Mouse (Mus musculus): Measurements from ENCODE around the gene Naa35. TPM values are rescaled to one million over a fixed set of nuclear protein-coding genes. Genes with fewer than 3 reads are reported as not detected.

Gene Naa35
- polyA plus RNA-seq, 1 experiment from 2014 or later, result 177 TPM

- 85% methylated on average over 12 of the region's 12 CpGs for WGBS
- no peak for ATAC-seq
- H3K36me3 ChIP-seq (ENCODE audit: control insufficient read depth, insufficient read depth), result no peaks in the 10 kb centered on the region
- H3K9me3 ChIP-seq (ENCODE audit: control insufficient read depth, low read length), result no peaks in the 10 kb centered on the region
- no peak overlapping the region for H3K27ac ChIP-seq (ENCODE audit: low read length)
- no peak overlapping the region for H3K4me2 ChIP-seq (ENCODE audit: low read length)
- H3K9ac ChIP-seq (replicated peaks; ENCODE audit: low read depth, low read length), result no peak overlapping the region
- peaks cover 20% of the 10 kb centered on the region for H3K4me1 ChIP-seq (replicated peaks; ENCODE audit: control insufficient read depth, insufficient read depth, low read length)
- H3K4me3 ChIP-seq (replicated peaks; ENCODE audit: low read length), result no peak overlapping the region
- H3K27me3 ChIP-seq (replicated peaks; ENCODE audit: control insufficient read depth, insufficient read depth, low read length), result no peaks in the 10 kb centered on the region
These were observed 91.5 kb downstream of the Naa35 start for GRCm38 (mm10) chr13:59676316-59677229.

- Histone ChIP-seq H3K36me3 (ENCODE audit: control insufficient read depth, insufficient read depth) (no peaks in the 10 kb centered on the region), H3K9ac (replicated peaks; ENCODE audit: low read depth, low read length) (no peak overlapping the region), H3K4me3 (replicated peaks; ENCODE audit: low read length) (no peak overlapping the region), H3K4me2 (ENCODE audit: low read length) (no peak overlapping the region), H3K27me3 (replicated peaks; ENCODE audit: control insufficient read depth, insufficient read depth, low read length) (no peaks in the 10 kb centered on the region), H3K9me3 (ENCODE audit: control insufficient read depth, low read length) (no peaks in the 10 kb centered on the region), H3K4me1 (replicated peaks; ENCODE audit: control insufficient read depth, insufficient read depth, low read length) (no peaks in the 10 kb centered on the region; the same call in 1 of the 2 replicates), H3K27ac (ENCODE audit: low read length) (no peak overlapping the region)
- no peak for ATAC-seq
- WGBS, result 64% methylated on average over 4 of the region's 4 CpGs
These were observed 94.2 kb downstream of the Naa35 start for GRCm38 (mm10) chr13:59679306-59679705.

GRCm38 (mm10) chr13:59679908-59680307 lies 94.8 kb downstream of the Naa35 start:
- WGBS, result 77% methylated on average over 4 of the region's 4 CpGs
- no peak for ATAC-seq
- Histone ChIP-seq H3K27me3 (replicated peaks; ENCODE audit: control insufficient read depth, insufficient read depth, low read length) (no peaks in the 10 kb centered on the region), H3K9ac (replicated peaks; ENCODE audit: low read depth, low read length) (no peak overlapping the region), H3K9me3 (ENCODE audit: control insufficient read depth, low read length) (no peaks in the 10 kb centered on the region), H3K4me2 (ENCODE audit: low read length) (no peak overlapping the region), H3K4me3 (replicated peaks; ENCODE audit: low read length) (no peak overlapping the region), H3K4me1 (replicated peaks; ENCODE audit: control insufficient read depth, insufficient read depth, low read length) (no peaks in the 10 kb centered on the region), H3K27ac (ENCODE audit: low read length) (no peak overlapping the region), H3K36me3 (ENCODE audit: control insufficient read depth, insufficient read depth) (no peaks in the 10 kb centered on the region)

- no peaks in the 10 kb centered on the region for H3K9me3 ChIP-seq (ENCODE audit: control insufficient read depth, low read length)
- H3K9ac ChIP-seq (replicated peaks; ENCODE audit: low read depth, low read length), result no peak overlapping the region
- H3K4me3 ChIP-seq (replicated peaks; ENCODE audit: low read length), result no peak overlapping the region
- 42% methylated on average over 7 of the region's 7 CpGs for WGBS
- no peaks in the 10 kb centered on the region for H3K27me3 ChIP-seq (replicated peaks; ENCODE audit: control insufficient read depth, insufficient read depth, low read length)
- H3K36me3 ChIP-seq (ENCODE audit: control insufficient read depth, insufficient read depth), result no peaks in the 10 kb centered on the region
- H3K27ac ChIP-seq (ENCODE audit: low read length), result no peak overlapping the region
- no peaks in the 10 kb centered on the region for H3K4me1 ChIP-seq (replicated peaks; ENCODE audit: control insufficient read depth, insufficient read depth, low read length)
- H3K4me2 ChIP-seq (ENCODE audit: low read length), result no peak overlapping the region
- ATAC-seq, result no peak
These were observed 97.6 kb downstream of the Naa35 start for GRCm38 (mm10) chr13:59682629-59683028.

GRCm38 (mm10) chr13:59685236-59685635 lies 100.2 kb downstream of the Naa35 start:
- Histone ChIP-seq H3K9ac (replicated peaks; ENCODE audit: low read depth, low read length) (no peak overlapping the region), H3K27me3 (replicated peaks; ENCODE audit: control insufficient read depth, insufficient read depth, low read length) (no peaks in the 10 kb centered on the region), H3K4me2 (ENCODE audit: low read length) (no peak overlapping the region), H3K4me3 (replicated peaks; ENCODE audit: low read length) (no peak overlapping the region), H3K4me1 (replicated peaks; ENCODE audit: control insufficient read depth, insufficient read depth, low read length) (no peaks in the 10 kb centered on the region), H3K36me3 (ENCODE audit: control insufficient read depth, insufficient read depth) (no peaks in the 10 kb centered on the region), H3K9me3 (ENCODE audit: control insufficient read depth, low read length) (no peaks in the 10 kb centered on the region), H3K27ac (ENCODE audit: low read length) (no peak overlapping the region)
- 78% methylated on average over 3 of the region's 3 CpGs for WGBS
- no peak for ATAC-seq

Other genes with a start within 250 kb of the Naa35 start
- gene Agtpbp1, start within 50 bp of the Naa35 start, polyA plus RNA-seq (2015; fragmentation: Nextera tagmentation; extraction: Ambion mirVana), result 56.1 and 60.5 TPM in 2 replicates
- 40.9 and 49.6 TPM in 2 replicates for gene Golm1, start 90.6 kb downstream of the Naa35 start, polyA plus RNA-seq (2015; fragmentation: Nextera tagmentation; extraction: Ambion mirVana)
- not detected in 2 replicates for gene 4921517D22Rik, start 108.8 kb downstream of the Naa35 start, polyA plus RNA-seq (2015; fragmentation: Nextera tagmentation; extraction: Ambion mirVana)
- gene Spata31d1a, start 125.1 kb downstream of the Naa35 start, polyA plus RNA-seq (2015; fragmentation: Nextera tagmentation; extraction: Ambion mirVana), result 0.20 TPM in 1 of 2 replicates, not detected in the other
- gene Spata31d1b, start 127.0 kb downstream of the Naa35 start, polyA plus RNA-seq (2015; fragmentation: Nextera tagmentation; extraction: Ambion mirVana), result not detected in 2 replicates
- gene Spata31d1d, start 146.5 kb downstream of the Naa35 start, polyA plus RNA-seq (2015; fragmentation: Nextera tagmentation; extraction: Ambion mirVana), result not detected in 2 replicates
- 0.54 TPM in 1 of 2 replicates, not detected in the other for gene 1700014D04Rik, start 161.5 kb downstream of the Naa35 start, polyA plus RNA-seq (2015; fragmentation: Nextera tagmentation; extraction: Ambion mirVana)
- gene Isca1, start 184.6 kb downstream of the Naa35 start, polyA plus RNA-seq (2015; fragmentation: Nextera tagmentation; extraction: Ambion mirVana), result 145 and 149 TPM in 2 replicates
- not detected in 2 replicates for gene Gm49354, start 197.0 kb downstream of the Naa35 start, polyA plus RNA-seq (2015; fragmentation: Nextera tagmentation; extraction: Ambion mirVana)
- gene Tut7, start 237.9 kb downstream of the Naa35 start, polyA plus RNA-seq (2015; fragmentation: Nextera tagmentation; extraction: Ambion mirVana), result 57.7 and 65.1 TPM in 2 replicates